8 mouse cellular contexts compared by ENCODE assay signal in genomic region chr19:43939769-43940689, GRCm38 (mm10). TPM values are rescaled to one million over a fixed set of nuclear protein-coding genes. Genes with fewer than 3 reads are reported as not detected.
A peak's percentile ranks its signal among the peaks of the same experiment; 100 is the strongest.
DNase-seq lines count a peak whose midpoint lies in the region; ATAC-seq and TF ChIP-seq lines count a peak whose summit lies in the region.

Dnmbp (minus strand) TSS chr19:43940191.

- peak within 1 kb of the TSS; percentile 89 for H3K4me3 ChIP-seq in gastrocnemius, adult 2 months
- peak within 1 kb of the TSS; percentile 80 for H3K4me3 ChIP-seq in hindbrain, embryonic 15.5 days

- no peaks in the 10 kb centered on the region for H3K36me3 ChIP-seq in hindbrain, embryonic 15.5 days

- peak; percentile 90 for TF ChIP-seq CTCF in gastrocnemius, adult 2 months (IDR thresholded peaks at IDR 0.05)

- H3K27me3 ChIP-seq in hindbrain, embryonic 15.5 days, result no peaks in the 10 kb centered on the region

- peak within 1 kb of the TSS; percentile 78 for H3K4me2 ChIP-seq in hindbrain, embryonic 15.5 days

- intact Hi-C loops in gastrocnemius, adult 2 months (cut with DNase I), result loop anchor here (1.0 to 5.0 kb wide), 3 partner anchors 61 to 108 kb away; no protein-coding TSS in a partner anchor

- no peaks in the 10 kb centered on the region for H3K9me3 ChIP-seq in hindbrain, embryonic 15.5 days

- H3K4me1 ChIP-seq in hindbrain, embryonic 15.5 days (replicated peaks), result peaks cover 18% of the 10 kb centered on the region

- WGBS in hindbrain, embryonic 15.5 days, result 5% methylated on average over 70 of the region's 94 CpGs

- peak; percentile 88 for ATAC-seq in hindbrain, embryonic 15.5 days (ENCODE audit: low FRiP score, low read depth)

- peak within 1 kb of the TSS; percentile 90 for H3K27ac ChIP-seq in gastrocnemius, adult 2 months
- H3K27ac ChIP-seq in hindbrain, embryonic 15.5 days (replicated peaks), result peak within 1 kb of the TSS; percentile 59; the same call in 1 of the 2 replicates

- H3K9ac ChIP-seq in hindbrain, embryonic 15.5 days, result peak within 1 kb of the TSS; percentile 79

- peak; percentile 83 for DNase-seq in ZHBTc4 (ENCODE audit: low read depth, low spot score)
- DNase-seq in cerebellum, postnatal 4 days (ENCODE audit: low spot score in 2 of 2), result peak; percentile 76 to 84
- peak; percentile 94 for DNase-seq in gastrocnemius, adult 2 months
- DNase-seq in left cerebral cortex, adult 18-20 months (ENCODE audit: low spot score in 2 of 2), result peak; percentile 84 to 87
- DNase-seq in lung, postnatal 4 days, result peak; percentile 90 to 91
- peak; percentile 87 for DNase-seq in retina, postnatal 1 day
- DNase-seq in thymus, postnatal 4 days, result peak; percentile 96

RNA-seq across cellular contexts. Expression of gene Dnmbp, which starts in this region (rescaled TPM):
- 10 to 100 TPM in 1 of 2 experiments, 1 to 10 TPM in 1; 9.4 to 11.3 TPM for total RNA-seq in gastrocnemius, adult 2 months (2021)
- 8.4 and 9.1 TPM in 2 replicates for polyA plus RNA-seq in hindbrain, embryonic 15.5 days (2015; fragmentation: Nextera tagmentation; extraction: Ambion mirVana)
- 10 to 100 TPM; 14.3 TPM for total RNA-seq in left cerebral cortex, adult 18-20 months (2021)

Comparison
In these comparisons a context has a peak if more than half of its experiments do, and no peak if none do; other contexts are left out.
1. Peak in every context shown above with its lines: DNase-seq, ATAC-seq, H3K4me3 ChIP-seq and H3K27ac ChIP-seq.